ENCODE assay signal across 12 mouse cellular contexts in genomic region chr2:27390775-27391174, GRCm38 (mm10). TPM values are rescaled to one million over a fixed set of nuclear protein-coding genes. Genes with fewer than 3 reads are reported as not detected.
DNase-seq lines count a peak whose midpoint lies in the region; ATAC-seq and TF ChIP-seq lines count a peak whose summit lies in the region.
"Had no signal": no experiment of that assay in that cellular context is flagged by ENCODE, and none has a peak within 500 bp of the region (broad histone marks: within the 10 kb centered on the region; RNA-seq: fewer than 3 reads in every experiment).

No protein-coding gene starts in this region.

- no peaks in the 10 kb centered on the region for H3K27me3 ChIP-seq in heart, embryonic 11.5 days (ENCODE audit: control insufficient read depth, insufficient read depth, low read length)
- H3K27me3 ChIP-seq in heart, adult 2 months (ENCODE audit: control insufficient read depth, insufficient read depth, low read length), result no peaks in the 10 kb centered on the region
- no peaks in the 10 kb centered on the region for H3K27me3 ChIP-seq in midbrain, embryonic 10.5 days (ENCODE audit: low read depth, poor library complexity, severe bottlenecking)
- no peaks in the 10 kb centered on the region for H3K27me3 ChIP-seq in midbrain, embryonic 11.5 days (ENCODE audit: control insufficient read depth, insufficient read depth, low read length)
- no peaks in the 10 kb centered on the region for H3K27me3 ChIP-seq in heart, postnatal 0 days (ENCODE audit: control insufficient read depth, insufficient read depth, low read length)
- no peaks in the 10 kb centered on the region for H3K27me3 ChIP-seq in small intestine, adult 2 months (ENCODE audit: control insufficient read depth, insufficient read depth, low read length)
- H3K27me3 ChIP-seq: lung, embryonic 15.5 days had no signal

- no peaks in the 10 kb centered on the region for H3K36me3 ChIP-seq in heart, embryonic 11.5 days (ENCODE audit: control insufficient read depth, insufficient read depth, low read length)
- H3K36me3 ChIP-seq in heart, adult 2 months (ENCODE audit: control insufficient read depth, insufficient read depth, low read length), result no peaks in the 10 kb centered on the region
- H3K36me3 ChIP-seq in midbrain, embryonic 10.5 days, result peaks cover 21% of the 10 kb centered on the region
- 0 out of 2 replicates have a peak, but pooled peaks cover 2% of the 10 kb centered on the region for H3K36me3 ChIP-seq in midbrain, embryonic 11.5 days (ENCODE audit: control insufficient read depth, insufficient read depth, low read length)
- no peaks in the 10 kb centered on the region for H3K36me3 ChIP-seq in heart, postnatal 0 days (replicated peaks; ENCODE audit: control insufficient read depth, insufficient read depth, low read length)
- 0 out of 2 replicates have a peak, but pooled peaks cover 1% of the 10 kb centered on the region for H3K36me3 ChIP-seq in small intestine, adult 2 months (ENCODE audit: control insufficient read depth, insufficient read depth, low read length)
- H3K36me3 ChIP-seq: lung, embryonic 15.5 days had no signal

- H3K27ac ChIP-seq in heart, embryonic 11.5 days (ENCODE audit: low read depth, low read length), result peak overlapping the region; percentile 62
- H3K27ac ChIP-seq in heart, adult 2 months, result no peak overlapping the region
- peak overlapping the region; percentile 35; the same call in 1 of the 2 replicates for H3K27ac ChIP-seq in midbrain, embryonic 10.5 days (replicated peaks)
- H3K27ac ChIP-seq in midbrain, embryonic 11.5 days (ENCODE audit: low read depth, low read length), result no peak overlapping the region
- H3K27ac ChIP-seq in heart, postnatal 0 days (ENCODE audit: low read depth), result no peak overlapping the region
- peak overlapping the region; percentile 96 for H3K27ac ChIP-seq in small intestine, adult 2 months (ENCODE audit: insufficient read depth, low read depth, low read length)
- H3K27ac ChIP-seq: left cerebral cortex, adult 2 months had no signal

- H3K9me3 ChIP-seq in heart, embryonic 11.5 days (replicated peaks; ENCODE audit: control insufficient read depth, low read length), result no peaks in the 10 kb centered on the region; the same call in 1 of the 2 replicates
- no peaks in the 10 kb centered on the region; the same call in 1 of the 2 replicates for H3K9me3 ChIP-seq in midbrain, embryonic 10.5 days (replicated peaks)
- H3K9me3 ChIP-seq in midbrain, embryonic 11.5 days (ENCODE audit: control insufficient read depth, low read length), result no peaks in the 10 kb centered on the region
- no peaks in the 10 kb centered on the region for H3K9me3 ChIP-seq in heart, postnatal 0 days (replicated peaks; ENCODE audit: control insufficient read depth, low read length)
- H3K9me3 ChIP-seq: lung, embryonic 15.5 days had no signal

- TF ChIP-seq EP300 in heart, adult 2 months (IDR thresholded peaks at IDR 0.05; ENCODE audit: insufficient read depth, low read depth, low read length), result no peak
- TF ChIP-seq EP300 in heart, postnatal 0 days (IDR thresholded peaks at IDR 0.05; ENCODE audit: low read depth), result no peak

- intact Hi-C loops in heart, adult 2 months (cut with DNase I), result no loop called here

- no peak for TF ChIP-seq CTCF in heart, adult 2 months (IDR thresholded peaks at IDR 0.05)
- no peak for TF ChIP-seq CTCF in heart, postnatal 0 days (IDR thresholded peaks at IDR 0.05; ENCODE audit: low read depth)
- no peak for TF ChIP-seq CTCF in small intestine, adult 2 months (IDR thresholded peaks at IDR 0.05; ENCODE audit: extremely low read depth, insufficient read length, insufficient replicate concordance, low read depth, low read length)

- peak overlapping the region; percentile 40; the same call in 1 of the 2 replicates for H3K9ac ChIP-seq in heart, embryonic 11.5 days (ENCODE audit: low read depth, low read length)
- no peak overlapping the region for H3K9ac ChIP-seq in heart, adult 2 months (ENCODE audit: low read depth, low read length)
- no peak overlapping the region for H3K9ac ChIP-seq in midbrain, embryonic 11.5 days (ENCODE audit: low read length)
- H3K9ac ChIP-seq in heart, postnatal 0 days (replicated peaks; ENCODE audit: low read depth, low read length), result no peak overlapping the region
- H3K9ac ChIP-seq: lung, embryonic 15.5 days had no signal

- WGBS in heart, embryonic 11.5 days (ENCODE audit: insufficient replicate concordance), result 16% methylated on average over 4 of the region's 4 CpGs
- 55% methylated on average over 4 of the region's 4 CpGs for WGBS in heart, adult 2 months
- 64% methylated on average over 4 of the region's 4 CpGs for WGBS in midbrain, embryonic 10.5 days
- WGBS in midbrain, embryonic 11.5 days, result 63% methylated on average over 4 of the region's 4 CpGs
- 26% methylated on average over 4 of the region's 4 CpGs for WGBS in heart, postnatal 0 days
- WGBS in small intestine, adult 2 months, result 51% methylated on average over 4 of the region's 4 CpGs

- DNase-seq in heart, adult 2 months, result no peak
- DNase-seq in midbrain, embryonic 10.5 days (ENCODE audit: low spot score), result no peak
- DNase-seq in midbrain, embryonic 11.5 days (ENCODE audit: low spot score, missing footprints), result no peak
- peak; percentile 37 for DNase-seq in heart, postnatal 0 days (ENCODE audit: low spot score)
- no peak for DNase-seq in thymus, postnatal 36 days
- no peak for DNase-seq in layer of hippocampus, adult 9-10 months (ENCODE audit: low spot score)
- DNase-seq: cerebellum, adult 11-12 months had no signal

- no peak for ATAC-seq in heart, embryonic 11.5 days (replicated peaks; ENCODE audit: insufficient number of reproducible peaks, low FRiP score, low TSS enrichment)
- no peak for ATAC-seq in midbrain, embryonic 11.5 days (ENCODE audit: low FRiP score)
- ATAC-seq in heart, postnatal 0 days (ENCODE audit: insufficient read depth, low read depth), result 0 out of 2 replicates have a peak, but pooled peaks have one; percentile 42
- ATAC-seq: CD4-positive, CD25-positive, alpha-beta regulatory T cell, adult 4 months had no signal

- peak overlapping the region; percentile 20; the same call in 1 of the 2 replicates for H3K4me2 ChIP-seq in heart, embryonic 11.5 days
- no peak overlapping the region for H3K4me2 ChIP-seq in midbrain, embryonic 11.5 days
- H3K4me2 ChIP-seq in heart, postnatal 0 days (ENCODE audit: low read depth, low read length), result no peak overlapping the region

- H3K4me1 ChIP-seq in heart, embryonic 11.5 days (ENCODE audit: control insufficient read depth, insufficient read depth, low read length), result peaks cover 53% of the 10 kb centered on the region
- 0 out of 2 replicates have a peak, but pooled peaks cover 1% of the 10 kb centered on the region for H3K4me1 ChIP-seq in heart, adult 2 months (ENCODE audit: control insufficient read depth, insufficient read depth, low read length)
- peaks cover 79% of the 10 kb centered on the region for H3K4me1 ChIP-seq in midbrain, embryonic 10.5 days
- peaks cover 45% of the 10 kb centered on the region for H3K4me1 ChIP-seq in midbrain, embryonic 11.5 days (ENCODE audit: control insufficient read depth, insufficient read depth, low read length)
- peaks cover 23% of the 10 kb centered on the region for H3K4me1 ChIP-seq in heart, postnatal 0 days (ENCODE audit: control insufficient read depth, insufficient read depth)
- peaks cover 47% of the 10 kb centered on the region for H3K4me1 ChIP-seq in small intestine, adult 2 months (ENCODE audit: control insufficient read depth, insufficient read depth, insufficient read length, low read length)

- H3K4me3 ChIP-seq in heart, embryonic 11.5 days (ENCODE audit: low read depth, low read length), result no peak overlapping the region
- no peak overlapping the region for H3K4me3 ChIP-seq in heart, adult 2 months
- no peak overlapping the region for H3K4me3 ChIP-seq in midbrain, embryonic 10.5 days
- no peak overlapping the region for H3K4me3 ChIP-seq in midbrain, embryonic 11.5 days (ENCODE audit: low read depth, low read length)
- no peak overlapping the region for H3K4me3 ChIP-seq in heart, postnatal 0 days (ENCODE audit: low read depth, low read length)
- H3K4me3 ChIP-seq in small intestine, adult 2 months (ENCODE audit: low read depth, low read length), result no peak overlapping the region
- H3K4me3 ChIP-seq: left cerebral cortex, adult 2 months; lung, embryonic 15.5 days had no signal

- no peaks in the 10 kb centered on the region for H3K79me2 ChIP-seq in heart, adult 2 months (replicated peaks; ENCODE audit: control insufficient read depth, insufficient read depth, low read length)

- TF ChIP-seq POLR2A in heart, adult 2 months (IDR thresholded peaks at IDR 0.05; ENCODE audit: insufficient read depth, low read depth, low read length), result no peak
- TF ChIP-seq POLR2A in small intestine, adult 2 months (IDR thresholded peaks at IDR 0.05; ENCODE audit: low read depth, low read length), result no peak

RNA-seq across cellular contexts. Expression of gene Vav2, which starts 36.1 kb away (rescaled TPM):
- 3.4 and 4.7 TPM in 2 replicates for polyA plus RNA-seq in heart, embryonic 11.5 days (2014; fragmentation: Nextera tagmentation; extraction: Ambion mirVana)
- total RNA-seq in heart, adult 2 months (2021), result 10 to 100 TPM; 11.3 to 12.5 TPM
- 11.9 and 16.9 TPM in 2 replicates for polyA plus RNA-seq in heart, adult 2 months (2012; rRNA removed)
- polyA plus RNA-seq in midbrain, embryonic 10.5 days (2016; fragmentation: Nextera tagmentation; extraction: Ambion mirVana), result 11.4 and 13.3 TPM in 2 replicates
- polyA plus RNA-seq in midbrain, embryonic 11.5 days (2014; fragmentation: Nextera tagmentation; extraction: Ambion mirVana), result 13.7 and 15.0 TPM in 2 replicates
- 15.6 and 16.8 TPM in 2 replicates for total RNA-seq in heart, postnatal 0 days (2014; rRNA removed; ENCODE audit: low replicate concordance)
- 2.3 and 2.4 TPM in 2 replicates for polyA plus RNA-seq in heart, postnatal 0 days (2015; fragmentation: Nextera tagmentation; extraction: Ambion mirVana)
- polyA plus RNA-seq in small intestine, adult 2 months (2012; rRNA removed), result 21.8 and 59.5 TPM in 2 replicates

RNA-seq across cellular contexts. Expression of gene Brd3os, which starts 51.3 kb away (rescaled TPM):
- 3.1 and 3.3 TPM in 2 replicates for polyA plus RNA-seq in heart, embryonic 11.5 days (2014; fragmentation: Nextera tagmentation; extraction: Ambion mirVana)
- total RNA-seq in heart, adult 2 months (2021), result under 1 TPM; 0.65 to 0.98 TPM
- 3.9 TPM in 2 replicates for polyA plus RNA-seq in heart, adult 2 months (2012; rRNA removed)
- 9.2 and 11.9 TPM in 2 replicates for polyA plus RNA-seq in midbrain, embryonic 10.5 days (2016; fragmentation: Nextera tagmentation; extraction: Ambion mirVana)
- 15.1 and 16.3 TPM in 2 replicates for polyA plus RNA-seq in midbrain, embryonic 11.5 days (2014; fragmentation: Nextera tagmentation; extraction: Ambion mirVana)
- total RNA-seq in heart, postnatal 0 days (2014; rRNA removed; ENCODE audit: low replicate concordance), result 0.11 and 1.0 TPM in 2 replicates
- 1.9 and 2.2 TPM in 2 replicates for polyA plus RNA-seq in heart, postnatal 0 days (2015; fragmentation: Nextera tagmentation; extraction: Ambion mirVana)
- polyA plus RNA-seq in small intestine, adult 2 months (2012; rRNA removed), result 0.81 and 1.4 TPM in 2 replicates

Comparison
In these comparisons a context has a peak if more than half of its experiments do, and no peak if none do; other contexts are left out.
1. H3K27ac ChIP-seq: peak in heart, embryonic 11.5 days (single experiment), midbrain, embryonic 10.5 days (single experiment) and small intestine, adult 2 months (single experiment); none in heart, adult 2 months (single experiment), midbrain, embryonic 11.5 days (single experiment) and heart, postnatal 0 days (single experiment).